Mouse (Mus musculus): ENCODE results near the gene Mtmr14. TPM values are rescaled to one million over a fixed set of nuclear protein-coding genes. Genes with fewer than 3 reads are reported as not detected.

The Mtmr14 gene
- polyA plus RNA-seq (2016; fragmentation: Nextera tagmentation; extraction: Ambion mirVana) = 25.1 and 27.7 TPM in 2 replicates

DNA sequence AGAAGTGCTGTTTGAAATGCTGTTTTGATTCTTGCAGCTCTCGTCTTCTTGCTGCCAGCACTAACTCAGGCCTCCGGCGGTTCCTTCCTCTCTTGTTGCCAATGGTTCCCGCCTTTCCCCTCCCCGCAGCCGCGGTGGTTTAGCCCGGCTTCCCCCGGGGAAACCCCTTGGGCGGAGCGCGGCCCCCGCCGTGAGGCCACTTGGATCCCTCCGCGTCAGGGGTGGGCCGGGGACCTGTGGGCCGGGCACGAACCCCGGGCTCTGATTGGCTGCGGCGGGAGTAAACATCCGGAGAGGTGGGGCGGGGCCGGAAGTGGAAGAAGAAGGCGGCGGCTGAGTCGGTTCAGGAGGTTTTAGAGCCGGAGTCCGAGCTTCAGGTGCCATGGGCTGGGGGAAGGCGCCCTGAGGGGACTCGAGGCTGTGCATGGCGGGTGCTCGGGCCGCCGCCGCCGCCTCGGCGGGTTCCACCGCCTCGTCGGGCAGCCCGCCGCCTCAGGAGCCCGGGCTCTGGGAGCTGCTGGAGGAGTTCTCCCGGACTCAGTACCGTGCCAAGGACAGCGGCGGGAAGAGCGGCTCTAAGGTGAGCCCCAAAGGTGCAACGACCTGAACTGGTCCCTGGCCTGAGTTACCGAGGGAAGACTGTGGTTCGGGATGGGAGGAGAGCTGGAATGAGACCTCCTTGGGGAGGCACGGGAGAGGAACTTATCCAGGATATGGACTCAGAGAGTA, at the start of gene Mtmr14:
Gene Mtmr14, plus strand, starts transcription at position 302 of the 729 bp plus-strand sequence.
- peak within 1 kb of the TSS; percentile 35 for H3K27ac ChIP-seq (ENCODE audit: poor library complexity, severe bottlenecking)
- no peaks in the 10 kb centered on the region for H3K9me3 ChIP-seq (replicated peaks)
- WGBS = under 1% methylated on average over 51 of the region's 55 CpGs

DNA sequence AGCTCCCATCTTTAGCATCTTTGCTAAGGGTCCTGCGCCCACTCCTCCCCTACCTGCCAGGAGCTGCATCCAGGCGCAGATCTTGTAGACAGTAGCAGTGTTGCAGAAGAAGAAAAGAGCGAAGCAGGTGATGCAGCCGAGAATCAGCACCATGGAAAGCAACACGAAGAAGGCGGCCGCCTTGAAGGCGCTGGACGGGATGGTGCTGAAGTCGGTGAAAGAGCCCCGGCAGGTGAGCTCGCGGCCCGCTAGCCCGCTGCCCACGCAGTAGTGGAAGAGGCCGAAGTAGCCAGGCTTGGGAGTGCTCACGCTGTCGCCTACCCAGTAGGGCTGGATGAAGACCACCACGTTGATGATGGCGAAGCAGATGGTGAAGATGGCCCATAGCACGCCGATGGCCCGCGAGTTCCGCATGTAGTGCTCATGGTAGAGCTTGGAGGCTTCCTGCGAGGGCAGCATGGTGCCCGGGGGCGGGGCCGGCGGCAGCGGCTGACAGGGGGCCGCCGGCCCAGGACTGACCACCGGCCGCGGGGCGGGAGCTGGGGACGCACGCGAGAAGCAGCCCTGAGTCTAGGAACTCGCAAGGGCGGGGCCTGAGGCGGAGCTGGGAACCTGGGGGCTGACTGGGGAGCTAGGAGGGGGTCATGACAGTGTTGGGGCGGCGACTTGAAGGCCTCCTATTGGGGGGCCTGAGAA, 43.7 kb upstream of the Mtmr14 start:
- Histone ChIP-seq H3K9me3 (replicated peaks) (no peaks in the 10 kb centered on the region), H3K27me3 (replicated peaks) (peaks cover 65% of the 10 kb centered on the region), H3K4me1 (replicated peaks) (peaks cover 11% of the 10 kb centered on the region), H3K4me2 (peak overlapping the region; percentile 52), H3K4me3 (peak overlapping the region; percentile 14), H3K9ac (no peak overlapping the region), H3K36me3 (no peaks in the 10 kb centered on the region), H3K27ac (ENCODE audit: poor library complexity, severe bottlenecking) (no peak overlapping the region)
- ATAC-seq (ENCODE audit: insufficient number of reproducible peaks, low FRiP score) = 0 out of 2 replicates have a peak, but pooled peaks have one; percentile 11
- WGBS = 3% methylated on average over 46 of the region's 46 CpGs

More for the DNA sequence above, at the start of gene Mtmr14:
- Histone ChIP-seq H3K4me1 (replicated peaks) (peaks cover 17% of the 10 kb centered on the region), H3K36me3 (peaks cover 22% of the 10 kb centered on the region), H3K27me3 (replicated peaks) (no peaks in the 10 kb centered on the region), H3K4me2 (peak within 1 kb of the TSS; percentile 91), H3K4me3 (peak within 1 kb of the TSS; percentile 99), H3K9ac (peak within 1 kb of the TSS; percentile 91)
- ATAC-seq (ENCODE audit: insufficient number of reproducible peaks, low FRiP score) = peak; percentile 100

GRCm38 (mm10) chr6:113194517-113194840, 43.2 kb upstream of the Mtmr14 start:
- Histone ChIP-seq H3K9ac (no peak overlapping the region), H3K4me1 (replicated peaks) (peaks cover 11% of the 10 kb centered on the region), H3K36me3 (no peaks in the 10 kb centered on the region), H3K4me3 (peak overlapping the region; percentile 57), H3K27me3 (replicated peaks) (peaks cover 67% of the 10 kb centered on the region), H3K9me3 (replicated peaks) (no peaks in the 10 kb centered on the region), H3K27ac (ENCODE audit: poor library complexity, severe bottlenecking) (no peak overlapping the region), H3K4me2 (peak overlapping the region; percentile 86)
- ATAC-seq (ENCODE audit: insufficient number of reproducible peaks, low FRiP score) = no peak
- WGBS = 7% methylated on average over 5 of the region's 5 CpGs

GRCm38 (mm10) chr6:113194841-113195595, 42.6 kb upstream of the Mtmr14 start, which contains the start of gene Lhfpl4:
Gene Lhfpl4, minus strand, starts transcription at chr6:113195384.
- WGBS = under 1% methylated on average over 54 of the region's 66 CpGs
- Histone ChIP-seq H3K27ac (ENCODE audit: poor library complexity, severe bottlenecking) (no peak within 1 kb of the TSS), H3K27me3 (replicated peaks) (peaks cover 67% of the 10 kb centered on the region), H3K36me3 (no peaks in the 10 kb centered on the region), H3K9me3 (replicated peaks) (no peaks in the 10 kb centered on the region), H3K4me1 (replicated peaks) (peaks cover 11% of the 10 kb centered on the region), H3K4me2 (peak within 1 kb of the TSS; percentile 86), H3K4me3 (peak within 1 kb of the TSS; percentile 57), H3K9ac (0 out of 2 replicates have a peak within 1 kb of the TSS, but pooled peaks have one; percentile 20)
- peak; percentile 33 for ATAC-seq (ENCODE audit: insufficient number of reproducible peaks, low FRiP score)

DNA sequence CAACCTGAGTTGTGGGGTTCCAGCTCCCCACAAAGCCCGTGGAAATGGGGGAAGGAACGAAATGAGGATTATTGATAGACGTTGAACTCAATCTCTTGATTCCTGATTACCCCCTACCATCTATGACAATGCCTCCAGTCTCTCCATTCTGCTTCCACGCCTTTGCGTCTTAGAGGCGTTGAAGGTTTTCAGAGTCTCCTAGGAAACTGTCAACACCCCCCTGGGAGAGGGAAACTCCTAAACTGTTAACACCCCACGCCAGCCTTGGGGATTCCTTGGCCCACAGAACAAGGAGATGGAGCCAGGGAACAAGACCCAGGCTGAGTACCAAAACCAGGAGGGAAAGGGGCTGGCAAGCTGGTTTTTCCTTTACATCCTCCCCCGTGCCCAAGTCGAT, 42.0 kb upstream of the Mtmr14 start:
- peaks cover 67% of the 10 kb centered on the region for H3K27me3 ChIP-seq (replicated peaks)
- H3K9me3 ChIP-seq (replicated peaks) = no peaks in the 10 kb centered on the region
- no peak for ATAC-seq (ENCODE audit: insufficient number of reproducible peaks, low FRiP score)
- H3K4me2 ChIP-seq = peak overlapping the region; percentile 86
- H3K4me3 ChIP-seq = peak overlapping the region; percentile 57
- peaks cover 11% of the 10 kb centered on the region for H3K4me1 ChIP-seq (replicated peaks)
- H3K36me3 ChIP-seq = no peaks in the 10 kb centered on the region
- 13% methylated on average over 9 of the region's 9 CpGs for WGBS
- no peak overlapping the region for H3K27ac ChIP-seq (ENCODE audit: poor library complexity, severe bottlenecking)
- H3K9ac ChIP-seq = no peak overlapping the region

GRCm38 (mm10) chr6:113216280-113216679, 21.4 kb upstream of the Mtmr14 start:
- WGBS = 66% methylated on average over 2 of the region's 2 CpGs
- no peak for ATAC-seq (ENCODE audit: insufficient number of reproducible peaks, low FRiP score)
- Histone ChIP-seq H3K4me3 (no peak overlapping the region), H3K9me3 (replicated peaks) (0 out of 2 replicates have a peak, but pooled peaks cover 4% of the 10 kb centered on the region), H3K9ac (no peak overlapping the region), H3K36me3 (no peaks in the 10 kb centered on the region), H3K4me2 (no peak overlapping the region), H3K27me3 (replicated peaks) (no peaks in the 10 kb centered on the region), H3K4me1 (replicated peaks) (no peaks in the 10 kb centered on the region), H3K27ac (ENCODE audit: poor library complexity, severe bottlenecking) (no peak overlapping the region)

DNA sequence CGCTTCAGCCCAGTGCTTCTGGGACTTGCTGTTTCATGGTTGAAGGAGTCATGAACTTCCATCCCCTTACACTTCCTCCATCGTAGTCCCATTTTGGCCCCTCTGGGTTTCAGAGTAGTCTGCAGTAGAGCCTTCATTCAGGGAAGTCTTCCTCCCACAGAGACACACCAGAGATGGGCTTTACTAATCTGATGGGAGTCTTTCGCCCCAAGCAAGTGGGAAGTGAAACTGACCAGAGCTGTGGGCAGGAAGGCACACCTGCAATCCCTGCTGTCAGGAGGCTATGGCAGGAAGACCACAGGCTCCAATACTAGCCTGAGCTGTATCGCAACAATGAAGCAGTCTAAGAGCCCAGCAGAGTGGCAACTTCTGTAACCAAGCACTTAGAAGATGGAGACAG, 11.8 kb upstream of the Mtmr14 start:
- no peaks in the 10 kb centered on the region for H3K36me3 ChIP-seq
- ATAC-seq (ENCODE audit: insufficient number of reproducible peaks, low FRiP score) = no peak
- 61% methylated on average over 4 of the region's 4 CpGs for WGBS
- no peak overlapping the region for H3K9ac ChIP-seq
- no peak overlapping the region for H3K27ac ChIP-seq (ENCODE audit: poor library complexity, severe bottlenecking)
- no peak overlapping the region for H3K4me2 ChIP-seq
- H3K4me1 ChIP-seq (replicated peaks) = no peaks in the 10 kb centered on the region
- H3K4me3 ChIP-seq = no peak overlapping the region
- 0 out of 2 replicates have a peak, but pooled peaks cover 2% of the 10 kb centered on the region for H3K9me3 ChIP-seq (replicated peaks)
- H3K27me3 ChIP-seq (replicated peaks) = no peaks in the 10 kb centered on the region

GRCm38 (mm10) chr6:113226705-113227104, 10.9 kb upstream of the Mtmr14 start:
- no peaks in the 10 kb centered on the region for H3K4me1 ChIP-seq (replicated peaks)
- peaks cover 6% of the 10 kb centered on the region; the same call in 1 of the 2 replicates for H3K9me3 ChIP-seq (replicated peaks)
- ATAC-seq (ENCODE audit: insufficient number of reproducible peaks, low FRiP score) = no peak
- H3K27me3 ChIP-seq (replicated peaks) = no peaks in the 10 kb centered on the region
- H3K36me3 ChIP-seq = no peaks in the 10 kb centered on the region
- no peak overlapping the region for H3K4me3 ChIP-seq
- no peak overlapping the region for H3K4me2 ChIP-seq
- H3K9ac ChIP-seq = no peak overlapping the region
- no peak overlapping the region for H3K27ac ChIP-seq (ENCODE audit: poor library complexity, severe bottlenecking)

DNA sequence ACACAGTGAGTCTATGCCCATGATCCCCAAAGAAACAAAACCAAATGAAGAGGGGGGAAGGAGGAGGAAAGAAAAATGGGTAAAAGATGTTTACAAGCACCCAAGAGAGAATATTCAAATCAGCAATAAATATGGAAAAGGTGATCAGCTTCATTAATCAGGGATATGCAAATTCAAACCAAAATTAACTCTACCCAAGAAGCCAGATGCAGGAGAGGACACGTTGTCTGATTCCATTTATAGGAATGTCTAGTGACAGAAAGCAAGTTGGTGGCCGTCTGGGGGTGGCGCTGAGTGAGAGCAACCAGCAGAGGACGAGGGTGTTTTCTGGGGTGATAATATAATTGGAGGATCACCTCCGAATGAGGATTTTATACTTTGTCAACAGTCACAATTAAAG, 2.5 kb upstream of the Mtmr14 start:
- H3K9me3 ChIP-seq (replicated peaks) = peaks cover 6% of the 10 kb centered on the region; the same call in 1 of the 2 replicates
- WGBS = 65% methylated on average over 5 of the region's 5 CpGs
- ATAC-seq (ENCODE audit: insufficient number of reproducible peaks, low FRiP score) = no peak

GRCm38 (mm10) chr6:113238442-113238841, 799 bp downstream of the Mtmr14 start:
- H3K4me3 ChIP-seq = peak overlapping the region; percentile 99
- H3K36me3 ChIP-seq = peaks cover 26% of the 10 kb centered on the region
- H3K27ac ChIP-seq (ENCODE audit: poor library complexity, severe bottlenecking) = no peak overlapping the region
- H3K4me2 ChIP-seq = peak overlapping the region; percentile 91
- H3K9ac ChIP-seq = peak overlapping the region; percentile 91
- H3K4me1 ChIP-seq (replicated peaks) = peaks cover 17% of the 10 kb centered on the region
- no peak for ATAC-seq (ENCODE audit: insufficient number of reproducible peaks, low FRiP score)
- WGBS = 17% methylated on average over 6 of the region's 6 CpGs
- H3K27me3 ChIP-seq (replicated peaks) = no peaks in the 10 kb centered on the region
- no peaks in the 10 kb centered on the region for H3K9me3 ChIP-seq (replicated peaks)

More for the DNA sequence above, 2.5 kb upstream of the Mtmr14 start:
- H3K27ac ChIP-seq (ENCODE audit: poor library complexity, severe bottlenecking) = no peak overlapping the region
- H3K4me2 ChIP-seq = no peak overlapping the region
- peaks cover 17% of the 10 kb centered on the region for H3K4me1 ChIP-seq (replicated peaks)
- no peaks in the 10 kb centered on the region for H3K27me3 ChIP-seq (replicated peaks)
- H3K36me3 ChIP-seq = peaks cover 6% of the 10 kb centered on the region
- H3K9ac ChIP-seq = no peak overlapping the region
- no peak overlapping the region for H3K4me3 ChIP-seq

DNA sequence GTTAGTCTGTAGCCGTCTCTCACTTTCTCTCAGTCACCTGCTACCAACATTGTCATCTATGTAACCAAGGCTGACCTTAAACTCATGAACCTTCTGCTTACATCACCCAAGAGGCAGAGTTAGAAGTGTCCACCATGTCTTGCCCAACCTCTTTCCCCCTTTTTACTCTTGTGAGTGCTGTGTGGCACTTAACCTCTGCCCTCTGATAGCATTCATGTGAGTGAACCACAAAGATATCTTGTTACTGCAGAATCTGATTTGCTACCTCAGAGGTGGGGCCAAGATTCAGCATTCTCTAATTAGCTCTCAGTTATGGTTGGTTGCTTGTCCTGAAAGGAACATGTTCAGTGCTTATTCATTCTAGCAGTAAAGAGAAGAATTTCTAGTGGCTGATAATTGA, 5.1 kb downstream of the Mtmr14 start:
- H3K9ac ChIP-seq = no peak overlapping the region

More for the DNA sequence above, 5.1 kb downstream of the Mtmr14 start:
- Histone ChIP-seq H3K4me1 (replicated peaks) (peaks cover 13% of the 10 kb centered on the region), H3K4me3 (no peak overlapping the region), H3K9me3 (replicated peaks) (no peaks in the 10 kb centered on the region), H3K4me2 (no peak overlapping the region), H3K27me3 (replicated peaks) (no peaks in the 10 kb centered on the region), H3K36me3 (peaks cover 35% of the 10 kb centered on the region), H3K27ac (ENCODE audit: poor library complexity, severe bottlenecking) (no peak overlapping the region)
- 84% methylated on average over 1 of the region's 1 CpGs for WGBS
- no peak for ATAC-seq (ENCODE audit: insufficient number of reproducible peaks, low FRiP score)
